Mouse (Mus musculus): ENCODE results near the gene Ssu2. TPM values are rescaled to one million over a fixed set of nuclear protein-coding genes. Genes with fewer than 3 reads are reported as not detected.

Ssu2 gene
- total RNA-seq (2012; rRNA removed): not detected in 2 replicates
- total RNA-seq (2014; rRNA removed): not detected in 2 replicates
- polyA plus RNA-seq (2012; ENCODE audit: insufficient read length, low read depth): not detected in 2 replicates

GRCm38 (mm10) chr6:112387947-112388346 is at the start of gene Ssu2:
Gene Ssu2 (minus strand): TSS chr6:112388023.
- dilution Hi-C loops (cut with MboI; ENCODE audit: extremely low pct_ligation_motif_present, extremely low pct_unique_long_range_greater_than_20kb, low sequenced_read_pairs): no loop called here

GRCm38 (mm10) chr6:112426018-112426732 is 38.4 kb upstream of the Ssu2 start:
- dilution Hi-C loops (cut with MboI; ENCODE audit: extremely low pct_ligation_motif_present, extremely low pct_unique_long_range_greater_than_20kb, low sequenced_read_pairs): no loop called here

More at GRCm38 (mm10) chr6:112387947-112388346, at the start of gene Ssu2:
- Histone ChIP-seq H3K4me2 (ENCODE audit: insufficient read depth, low read depth, poor library complexity, severe bottlenecking) (no peak within 1 kb of the TSS), H3K27ac (ENCODE audit: insufficient read depth, low read depth) (no peak within 1 kb of the TSS), H3K4me3 (replicated peaks in 1 of 3; ENCODE audit: low read depth in 2 of 3, low read length in 2 of 3, poor library complexity in 1 of 3) (no peak within 1 kb of the TSS), H3K9ac (ENCODE audit: insufficient read depth, low read depth) (no peak within 1 kb of the TSS), H3K36me3 (replicated peaks in 1 of 2; ENCODE audit: control insufficient read depth in 1 of 2, insufficient read depth in 1 of 2, low read length in 1 of 2) (no peaks in the 10 kb centered on the region), H3K27me3 (replicated peaks) (peaks cover 94% of the 10 kb centered on the region), H3K79me2 (replicated peaks; ENCODE audit: control insufficient read depth, extremely low read depth, insufficient read depth, poor library complexity, severe bottlenecking) (no peaks in the 10 kb centered on the region), H3K9me3 (replicated peaks; ENCODE audit: low read length) (no peaks in the 10 kb centered on the region), H3K4me1 (ENCODE audit: control insufficient read depth in 1 of 2, insufficient read depth in 2 of 2) (0 out of 4 replicates have a peak, but pooled peaks cover 0 to 5% of the 10 kb centered on the region in 2 experiments)
- in situ Hi-C loops (cut with MboI; ENCODE audit: low pct_ligation_motif_present, low pct_unique_long_range_greater_than_20kb, low sequenced_read_pairs): no loop called here
- TF ChIP-seq NRF1 (IDR thresholded peaks at IDR 0.05; ENCODE audit: low read depth, low read length) (no peak), TBP (conservative IDR thresholded peaks at IDR 0.05; ENCODE audit: low read depth, low read length) (no peak), RCOR1 (conservative IDR thresholded peaks at IDR 0.05; ENCODE audit: low read depth, low read length) (no peak), MAFK (IDR thresholded peaks at IDR 0.05; ENCODE audit: insufficient replicate concordance, low read length) (no peak), CHD1 (IDR thresholded peaks at IDR 0.05; ENCODE audit: low read depth, low read length) (no peak)
- no peak for DNase-seq (ENCODE audit: extremely low read depth)

DNA sequence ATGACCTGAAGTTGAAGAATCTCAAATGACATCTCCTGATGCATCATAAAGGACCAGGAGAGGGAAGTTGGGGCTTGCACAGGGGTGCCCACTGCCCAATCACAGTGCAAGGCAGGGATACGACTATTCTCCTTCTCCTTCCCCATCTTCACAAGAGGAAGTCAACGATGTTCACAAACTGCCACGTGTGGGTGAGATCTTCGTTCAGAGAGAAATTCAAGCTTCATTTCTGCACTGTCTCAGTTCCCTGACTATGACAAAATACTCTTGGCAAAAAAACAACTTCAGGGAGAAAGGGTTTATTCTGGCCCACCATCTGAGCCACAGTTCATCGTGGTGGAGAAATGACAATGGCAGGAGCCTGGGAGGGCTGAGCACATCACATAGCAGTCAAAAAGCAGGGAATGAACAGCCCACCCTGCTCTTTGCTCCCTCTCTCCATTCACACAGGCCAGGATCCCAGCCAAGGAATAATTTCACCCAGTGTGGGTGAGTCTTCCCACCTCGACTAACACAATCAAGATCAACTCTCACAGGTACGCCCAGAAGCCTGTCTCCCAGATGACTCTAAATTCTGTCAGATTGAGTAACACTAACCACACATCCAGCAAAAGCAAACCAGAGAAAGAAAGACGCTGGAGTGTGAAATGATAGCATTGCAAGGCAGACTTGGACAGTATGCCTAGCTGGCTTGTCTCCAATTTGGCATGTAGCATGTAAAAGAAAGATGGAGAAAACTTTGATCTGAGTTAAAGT is 36.1 kb upstream of the Ssu2 start:
- dilution Hi-C loops (cut with MboI; ENCODE audit: extremely low pct_ligation_motif_present, extremely low pct_unique_long_range_greater_than_20kb, low sequenced_read_pairs): no loop called here
- no peak overlapping the region for H3K9ac ChIP-seq (ENCODE audit: insufficient read depth, low read depth)
- DNase-seq (ENCODE audit: extremely low read depth): no peak
- H3K27me3 ChIP-seq (replicated peaks): peaks cover 42% of the 10 kb centered on the region
- no peaks in the 10 kb centered on the region for H3K79me2 ChIP-seq (replicated peaks; ENCODE audit: control insufficient read depth, extremely low read depth, insufficient read depth, poor library complexity, severe bottlenecking)
- H3K36me3 ChIP-seq (replicated peaks in 1 of 2; ENCODE audit: control insufficient read depth in 1 of 2, insufficient read depth in 1 of 2, low read length in 1 of 2): no peaks in the 10 kb centered on the region
- peaks cover 8% of the 10 kb centered on the region for H3K9me3 ChIP-seq (replicated peaks; ENCODE audit: low read length)
- H3K4me3 ChIP-seq (replicated peaks in 1 of 3; ENCODE audit: low read depth in 2 of 3, low read length in 2 of 3, poor library complexity in 1 of 3): no peak overlapping the region
- no peak overlapping the region for H3K4me2 ChIP-seq (ENCODE audit: insufficient read depth, low read depth, poor library complexity, severe bottlenecking)
- peaks cover 0 to under 1% of the 10 kb centered on the region in 2 experiments; a peak in 1 of 4 replicates for H3K4me1 ChIP-seq (ENCODE audit: control insufficient read depth in 1 of 2, insufficient read depth in 2 of 2)
- in situ Hi-C loops (cut with MboI; ENCODE audit: low pct_ligation_motif_present, low pct_unique_long_range_greater_than_20kb, low sequenced_read_pairs): no loop called here
- no peak overlapping the region for H3K27ac ChIP-seq (ENCODE audit: insufficient read depth, low read depth)
- TF ChIP-seq ZMIZ1 (IDR thresholded peaks at IDR 0.05; ENCODE audit: low read depth, low read length): no peak
- no peak for TF ChIP-seq ZKSCAN1 (IDR thresholded peaks at IDR 0.05; ENCODE audit: borderline replicate concordance, low read depth, low read length)
- TF ChIP-seq KAT2A (IDR thresholded peaks at IDR 0.05; ENCODE audit: insufficient replicate concordance, low read length): no peak
- no peak for TF ChIP-seq ZNF384 (IDR thresholded peaks at IDR 0.05; ENCODE audit: low read depth, low read length)
- no peak for TF ChIP-seq BHLHE40 (IDR thresholded peaks at IDR 0.05; ENCODE audit: low read depth, low read length)
- no peak for TF ChIP-seq CTCF (conservative IDR thresholded peaks at IDR 0.05 in 1 of 2, IDR thresholded peaks at IDR 0.05 in 1 of 2; ENCODE audit: low read depth in 2 of 2, low read length in 2 of 2)
- TF ChIP-seq POLR2AphosphoS2 (IDR thresholded peaks at IDR 0.05; ENCODE audit: low read depth, low read length): no peak
- no peak for TF ChIP-seq MAZ (IDR thresholded peaks at IDR 0.05; ENCODE audit: low read depth, low read length)
- TF ChIP-seq MYC (IDR thresholded peaks at IDR 0.05; ENCODE audit: low read depth, low read length): no peak
- TF ChIP-seq CHD1 (IDR thresholded peaks at IDR 0.05; ENCODE audit: low read depth, low read length): no peak
- no peak for TF ChIP-seq MEF2A (IDR thresholded peaks at IDR 0.05; ENCODE audit: borderline replicate concordance, low read depth, low read length)
- no peak for TF ChIP-seq ETS1 (conservative IDR thresholded peaks at IDR 0.05; ENCODE audit: low read depth, low read length)
- TF ChIP-seq TCF12 (IDR thresholded peaks at IDR 0.05; ENCODE audit: low read depth, low read length): no peak
- no peak for TF ChIP-seq UBTF (IDR thresholded peaks at IDR 0.05; ENCODE audit: low read depth, low read length)
- no peak for TF ChIP-seq E2F4 (IDR thresholded peaks at IDR 0.05; ENCODE audit: insufficient replicate concordance, low read depth, low read length)

More at GRCm38 (mm10) chr6:112426018-112426732, 38.4 kb upstream of the Ssu2 start:
- Histone ChIP-seq H3K4me1 (ENCODE audit: control insufficient read depth in 1 of 2, insufficient read depth in 2 of 2) (peaks cover 0 to 3% of the 10 kb centered on the region in 2 experiments; a peak in 1 of 4 replicates), H3K4me2 (ENCODE audit: insufficient read depth, low read depth, poor library complexity, severe bottlenecking) (no peak overlapping the region), H3K9me3 (replicated peaks; ENCODE audit: low read length) (peaks cover 8% of the 10 kb centered on the region), H3K36me3 (replicated peaks in 1 of 2; ENCODE audit: control insufficient read depth in 1 of 2, insufficient read depth in 1 of 2, low read length in 1 of 2) (no peaks in the 10 kb centered on the region), H3K4me3 (replicated peaks in 1 of 3; ENCODE audit: low read depth in 2 of 3, low read length in 2 of 3, poor library complexity in 1 of 3) (no peak overlapping the region), H3K79me2 (replicated peaks; ENCODE audit: control insufficient read depth, extremely low read depth, insufficient read depth, poor library complexity, severe bottlenecking) (no peaks in the 10 kb centered on the region), H3K27ac (ENCODE audit: insufficient read depth, low read depth) (no peak overlapping the region), H3K27me3 (replicated peaks) (peaks cover 40% of the 10 kb centered on the region), H3K9ac (ENCODE audit: insufficient read depth, low read depth) (no peak overlapping the region)
- TF ChIP-seq USF2 (conservative IDR thresholded peaks at IDR 0.05; ENCODE audit: low read depth, low read length) (no peak), MEF2A (IDR thresholded peaks at IDR 0.05; ENCODE audit: borderline replicate concordance, low read depth, low read length) (no peak), E2F4 (IDR thresholded peaks at IDR 0.05; ENCODE audit: insufficient replicate concordance, low read depth, low read length) (no peak), HCFC1 (IDR thresholded peaks at IDR 0.05; ENCODE audit: low read depth, low read length) (no peak), MXI1 (IDR thresholded peaks at IDR 0.05; ENCODE audit: low read depth, low read length) (no peak), CHD1 (IDR thresholded peaks at IDR 0.05; ENCODE audit: low read depth, low read length) (no peak), EP300 (IDR thresholded peaks at IDR 0.05; ENCODE audit: low read length) (no peak), JUN (IDR thresholded peaks at IDR 0.05; ENCODE audit: insufficient read depth, low read depth, low read length) (no peak)
- in situ Hi-C loops (cut with MboI; ENCODE audit: low pct_ligation_motif_present, low pct_unique_long_range_greater_than_20kb, low sequenced_read_pairs): no loop called here
- DNase-seq (ENCODE audit: extremely low read depth): no peak
